Mouse (Mus musculus): ENCODE measurements around the gene Ilf3. TPM values are rescaled to one million over a fixed set of nuclear protein-coding genes. Genes with fewer than 3 reads are reported as not detected.

Ilf3 gene
- total and polyA plus RNA-seq, 2 experiments from 2014 or later: 89.5 to 184 TPM

DNA sequence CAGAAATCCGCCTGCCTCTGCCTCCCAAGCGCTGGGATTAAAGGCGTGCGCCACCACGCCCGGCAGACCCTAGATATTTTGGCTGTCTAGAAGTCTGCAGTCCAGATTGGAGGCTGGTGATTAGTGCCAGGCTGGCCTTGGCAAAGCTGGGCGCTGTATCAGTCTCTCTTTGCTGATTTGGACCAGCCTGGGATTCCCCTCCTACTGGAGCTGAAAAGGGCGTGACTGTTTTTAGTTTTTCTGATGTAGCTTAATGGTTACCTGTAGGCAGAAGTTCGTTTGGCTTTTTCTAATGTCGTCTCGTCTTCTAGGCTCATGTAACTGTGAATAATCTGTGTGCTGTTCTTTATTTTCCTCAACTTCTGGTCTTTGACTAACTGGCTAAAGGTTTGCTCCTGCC, 1.4 kb downstream of the Ilf3 start:
- DNase-seq (ENCODE audit: low spot score) (no peak), ATAC-seq (no peak)
- Histone ChIP-seq H3K27me3 (ENCODE audit: insufficient read depth, low read length) (no peaks in the 10 kb centered on the region), H3K4me1 (ENCODE audit: insufficient read depth, low read length) (no peaks in the 10 kb centered on the region), H3K4me2 (ENCODE audit: low read depth, low read length) (peak overlapping the region; percentile 78), H3K27ac (no peak overlapping the region), H3K9ac (replicated peaks; ENCODE audit: low read length) (peak overlapping the region; percentile 87; the same call in 1 of the 2 replicates), H3K4me3 (ENCODE audit: low read length) (peak overlapping the region; percentile 96), H3K36me3 (ENCODE audit: insufficient read depth, low read length) (no peaks in the 10 kb centered on the region), H3K9me3 (ENCODE audit: low read length) (no peaks in the 10 kb centered on the region)
- 59% methylated on average over 11 of the region's 11 CpGs for WGBS
- TF ChIP-seq CTCF (IDR thresholded peaks at IDR 0.05; ENCODE audit: low read depth): no peak

DNA sequence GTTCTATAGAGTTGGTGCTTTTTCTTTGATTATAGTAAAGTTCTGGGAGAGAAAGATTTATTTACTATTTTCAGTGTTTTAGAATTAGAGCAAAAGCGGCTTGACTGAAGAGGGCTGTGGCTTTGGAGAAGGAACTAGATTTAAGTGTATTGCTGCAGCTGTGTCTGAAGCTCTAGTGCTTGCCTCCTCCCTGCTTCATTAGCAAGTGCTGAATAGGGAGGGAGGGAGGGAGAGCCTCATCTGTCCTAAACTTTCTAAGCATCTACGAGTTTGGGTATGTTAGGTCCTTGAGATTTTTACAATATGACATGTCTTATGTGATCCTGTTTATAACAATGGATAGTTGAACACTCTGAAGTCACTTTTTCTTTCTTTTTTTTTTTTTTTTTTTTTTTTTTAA, 3.2 kb downstream of the Ilf3 start:
- Histone ChIP-seq H3K27me3 (ENCODE audit: insufficient read depth, low read length) (no peaks in the 10 kb centered on the region), H3K4me2 (ENCODE audit: low read depth, low read length) (peak overlapping the region; percentile 21; the same call in 1 of the 2 replicates), H3K9ac (replicated peaks; ENCODE audit: low read length) (no peak overlapping the region), H3K27ac (no peak overlapping the region), H3K4me3 (ENCODE audit: low read length) (no peak overlapping the region), H3K36me3 (ENCODE audit: insufficient read depth, low read length) (no peaks in the 10 kb centered on the region), H3K4me1 (ENCODE audit: insufficient read depth, low read length) (no peaks in the 10 kb centered on the region), H3K9me3 (ENCODE audit: low read length) (no peaks in the 10 kb centered on the region)
- TF ChIP-seq CTCF (IDR thresholded peaks at IDR 0.05; ENCODE audit: low read depth): no peak
- ATAC-seq (no peak), DNase-seq (ENCODE audit: low spot score) (no peak)
- 58% methylated on average over 2 of the region's 2 CpGs for WGBS

- H3K36me3 ChIP-seq (ENCODE audit: insufficient read depth, low read length): no peaks in the 10 kb centered on the region
- H3K4me2 ChIP-seq (ENCODE audit: low read depth, low read length): no peak overlapping the region
- WGBS: 52% methylated on average over 1 of the region's 1 CpGs
- no peaks in the 10 kb centered on the region for H3K9me3 ChIP-seq (ENCODE audit: low read length)
- H3K4me1 ChIP-seq (ENCODE audit: insufficient read depth, low read length): no peaks in the 10 kb centered on the region
- no peak overlapping the region for H3K4me3 ChIP-seq (ENCODE audit: low read length)
- no peak for DNase-seq (ENCODE audit: low spot score)
- H3K27ac ChIP-seq: no peak overlapping the region
- ATAC-seq: no peak
- no peak overlapping the region for H3K9ac ChIP-seq (replicated peaks; ENCODE audit: low read length)
- no peak for TF ChIP-seq CTCF (IDR thresholded peaks at IDR 0.05; ENCODE audit: low read depth)
- no peaks in the 10 kb centered on the region for H3K27me3 ChIP-seq (ENCODE audit: insufficient read depth, low read length)
These were observed 4.8 kb downstream of the Ilf3 start for GRCm38 (mm10) chr9:21372508-21372907.

- no peak overlapping the region for H3K4me2 ChIP-seq (ENCODE audit: low read depth, low read length)
- TF ChIP-seq CTCF (IDR thresholded peaks at IDR 0.05; ENCODE audit: low read depth): no peak
- H3K9ac ChIP-seq (replicated peaks; ENCODE audit: low read length): no peak overlapping the region
- 83% methylated on average over 3 of the region's 3 CpGs for WGBS
- H3K4me1 ChIP-seq (ENCODE audit: insufficient read depth, low read length): no peaks in the 10 kb centered on the region; the same call in 1 of the 2 replicates
- H3K4me3 ChIP-seq (ENCODE audit: low read length): no peak overlapping the region
- no peak for DNase-seq (ENCODE audit: low spot score)
- H3K36me3 ChIP-seq (ENCODE audit: insufficient read depth, low read length): no peaks in the 10 kb centered on the region
- no peaks in the 10 kb centered on the region for H3K27me3 ChIP-seq (ENCODE audit: insufficient read depth, low read length)
- no peaks in the 10 kb centered on the region for H3K9me3 ChIP-seq (ENCODE audit: low read length)
- ATAC-seq: no peak
- H3K27ac ChIP-seq: no peak overlapping the region
These were observed 11.5 kb downstream of the Ilf3 start for GRCm38 (mm10) chr9:21379195-21379594.

GRCm38 (mm10) chr9:21380868-21381267, 13.2 kb downstream of the Ilf3 start:
- ATAC-seq (no peak), DNase-seq (ENCODE audit: low spot score) (no peak)
- no peak overlapping the region for H3K27ac ChIP-seq
- H3K9ac ChIP-seq (replicated peaks; ENCODE audit: low read length): no peak overlapping the region
- no peaks in the 10 kb centered on the region for H3K36me3 ChIP-seq (ENCODE audit: insufficient read depth, low read length)
- no peaks in the 10 kb centered on the region for H3K27me3 ChIP-seq (ENCODE audit: insufficient read depth, low read length)
- H3K9me3 ChIP-seq (ENCODE audit: low read length): no peaks in the 10 kb centered on the region
- 0 out of 2 replicates have a peak, but pooled peaks have one; percentile 8 for TF ChIP-seq CTCF (IDR thresholded peaks at IDR 0.05; ENCODE audit: low read depth)
- H3K4me2 ChIP-seq (ENCODE audit: low read depth, low read length): no peak overlapping the region
- H3K4me3 ChIP-seq (ENCODE audit: low read length): no peak overlapping the region
- H3K4me1 ChIP-seq (ENCODE audit: insufficient read depth, low read length): no peaks in the 10 kb centered on the region; the same call in 1 of the 2 replicates

GRCm38 (mm10) chr9:21383966-21384365, 16.3 kb downstream of the Ilf3 start:
- no peaks in the 10 kb centered on the region; the same call in 1 of the 2 replicates for H3K4me1 ChIP-seq (ENCODE audit: insufficient read depth, low read length)

DNA sequence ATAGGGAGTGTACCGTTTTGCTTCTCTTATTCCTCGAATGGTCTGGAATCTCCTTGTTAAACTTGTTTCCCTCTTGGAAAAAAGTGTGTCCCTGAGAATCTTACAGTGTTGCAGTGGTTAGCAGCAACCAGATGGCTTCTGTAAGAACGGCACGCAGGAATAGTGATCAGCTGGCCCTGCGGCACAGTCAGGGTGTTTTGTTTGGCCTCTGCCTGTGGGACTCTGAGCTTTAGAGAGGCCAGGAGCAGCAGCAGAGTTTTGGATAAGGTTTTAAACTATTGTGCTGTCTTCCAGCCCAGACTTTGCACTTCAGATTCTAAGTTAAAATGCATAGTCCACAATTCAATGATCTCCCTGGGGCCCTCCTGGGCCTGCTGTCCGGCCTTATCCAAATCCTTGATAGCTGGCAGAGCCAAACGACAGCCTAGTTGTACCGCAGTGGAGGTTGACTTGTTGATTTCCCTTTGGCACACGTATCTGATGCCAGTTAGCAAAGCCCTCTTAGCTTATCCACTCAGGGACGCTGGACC, 25.0 kb downstream of the Ilf3 start:
- Histone ChIP-seq H3K9ac (replicated peaks; ENCODE audit: low read length) (no peak overlapping the region), H3K4me3 (ENCODE audit: low read length) (no peak overlapping the region), H3K27me3 (ENCODE audit: insufficient read depth, low read length) (no peaks in the 10 kb centered on the region), H3K4me1 (ENCODE audit: insufficient read depth, low read length) (no peaks in the 10 kb centered on the region), H3K9me3 (ENCODE audit: low read length) (no peaks in the 10 kb centered on the region), H3K36me3 (ENCODE audit: insufficient read depth, low read length) (peaks cover 75% of the 10 kb centered on the region), H3K4me2 (ENCODE audit: low read depth, low read length) (no peak overlapping the region), H3K27ac (no peak overlapping the region)
- DNase-seq (ENCODE audit: low spot score) (no peak), ATAC-seq (no peak)
- WGBS: 89% methylated on average over 10 of the region's 10 CpGs
- no peak for TF ChIP-seq CTCF (IDR thresholded peaks at IDR 0.05; ENCODE audit: low read depth)

More at GRCm38 (mm10) chr9:21383966-21384365, 16.3 kb downstream of the Ilf3 start:
- ATAC-seq: no peak
- no peak overlapping the region for H3K4me2 ChIP-seq (ENCODE audit: low read depth, low read length)
- TF ChIP-seq CTCF (IDR thresholded peaks at IDR 0.05; ENCODE audit: low read depth): no peak
- no peak overlapping the region for H3K9ac ChIP-seq (replicated peaks; ENCODE audit: low read length)
- H3K4me3 ChIP-seq (ENCODE audit: low read length): no peak overlapping the region
- H3K27me3 ChIP-seq (ENCODE audit: insufficient read depth, low read length): no peaks in the 10 kb centered on the region
- DNase-seq (ENCODE audit: low spot score): no peak
- no peaks in the 10 kb centered on the region for H3K9me3 ChIP-seq (ENCODE audit: low read length)
- H3K36me3 ChIP-seq (ENCODE audit: insufficient read depth, low read length): peaks cover 4% of the 10 kb centered on the region; the same call in 1 of the 2 replicates
- H3K27ac ChIP-seq: no peak overlapping the region
